Mouse (Mus musculus): ENCODE measurements around the gene Shmt1.
"Not testable (repeated sequence)": the region's sequence is repeated elsewhere in the genome, so short reads cannot be mapped to it uniquely, and the experiment has no call there.

Gene Shmt1

GRCm38 (mm10) chr11:60811618-60812017 is at the start of gene Shmt1:
Gene Shmt1, minus strand, starts transcription at chr11:60811718.
- DNase-seq (ENCODE audit: low read depth, low spot score) = not testable (repeated sequence)

- DNase-seq (ENCODE audit: low read depth, low spot score) = no peak
Observed at GRCm38 (mm10) chr11:60856587-60856986, 45.1 kb upstream of the Shmt1 start.

- DNase-seq (ENCODE audit: low read depth, low spot score) = peak; percentile 55
Observed at GRCm38 (mm10) chr11:60845415-60845814, 33.9 kb upstream of the Shmt1 start.

GRCm38 (mm10) chr11:60843412-60843811 is 31.9 kb upstream of the Shmt1 start:
- no peak for DNase-seq (ENCODE audit: low read depth, low spot score)

GRCm38 (mm10) chr11:60841467-60842200 is 30.1 kb upstream of the Shmt1 start:
- DNase-seq (ENCODE audit: low read depth, low spot score) = no peak

GRCm38 (mm10) chr11:60837644-60838406 is 26.3 kb upstream of the Shmt1 start:
- no peak for DNase-seq (ENCODE audit: low read depth, low spot score)

- no peak for DNase-seq (ENCODE audit: low read depth, low spot score)
Observed at GRCm38 (mm10) chr11:60836897-60837296, 25.4 kb upstream of the Shmt1 start.

GRCm38 (mm10) chr11:60830433-60831052 is 19.0 kb upstream of the Shmt1 start, which contains the start of gene Dhrs7b:
Gene Dhrs7b, plus strand, starts transcription at chr11:60830631.
- peak; percentile 94 for DNase-seq (ENCODE audit: low read depth, low spot score)

- DNase-seq (ENCODE audit: low read depth, low spot score) = no peak
Observed at GRCm38 (mm10) chr11:60828903-60829302, 17.4 kb upstream of the Shmt1 start.

GRCm38 (mm10) chr11:60827241-60827945 is 15.9 kb upstream of the Shmt1 start:
- no peak for DNase-seq (ENCODE audit: low read depth, low spot score)

GRCm38 (mm10) chr11:60826700-60827099 is 15.2 kb upstream of the Shmt1 start:
- DNase-seq (ENCODE audit: low read depth, low spot score) = no peak

- no peak for DNase-seq (ENCODE audit: low read depth, low spot score)
Observed at GRCm38 (mm10) chr11:60825191-60825590, 13.7 kb upstream of the Shmt1 start.

GRCm38 (mm10) chr11:60823771-60824170 is 12.3 kb upstream of the Shmt1 start:
- DNase-seq (ENCODE audit: low read depth, low spot score) = no peak

- no peak for DNase-seq (ENCODE audit: low read depth, low spot score)
Observed at GRCm38 (mm10) chr11:60816398-60816797, 4.9 kb upstream of the Shmt1 start.

- peak; percentile 90 for DNase-seq (ENCODE audit: low read depth, low spot score)
Observed at GRCm38 (mm10) chr11:60811054-60811460, 461 bp downstream of the Shmt1 start.

- DNase-seq (ENCODE audit: low read depth, low spot score) = no peak
Observed at GRCm38 (mm10) chr11:60810046-60810965, 1.2 kb downstream of the Shmt1 start.

- no peak for DNase-seq (ENCODE audit: low read depth, low spot score)
Observed at GRCm38 (mm10) chr11:60809546-60809945, 2.0 kb downstream of the Shmt1 start.

GRCm38 (mm10) chr11:60808286-60809070 is 3.0 kb downstream of the Shmt1 start:
- no peak for DNase-seq (ENCODE audit: low read depth, low spot score)

GRCm38 (mm10) chr11:60800892-60801291 is 10.6 kb downstream of the Shmt1 start:
- no peak for DNase-seq (ENCODE audit: low read depth, low spot score)

- no peak for DNase-seq (ENCODE audit: low read depth, low spot score)
Observed at GRCm38 (mm10) chr11:60799977-60800376, 11.5 kb downstream of the Shmt1 start.

Measured in skeletal muscle tissue, adult 2 months (tissue).